Mouse (Mus musculus): ENCODE results near the gene Spata45.
A peak's percentile ranks its signal among the peaks of the same experiment; 100 is the strongest.

- TF ChIP-seq CTCF (IDR thresholded peaks at IDR 0.05; ENCODE audit: control insufficient read depth, insufficient read depth, insufficient replicate concordance, low read depth, low read length) (peak; percentile 6; the same call in 1 of the 2 replicates), POLR2A (IDR thresholded peaks at IDR 0.05; ENCODE audit: control insufficient read depth, low read depth, low read length) (no peak)
Observed at GRCm38 (mm10) chr1:191002201-191002600, 34.2 kb upstream of the Spata45 start.
